Mouse (Mus musculus) midbrain, embryonic 13.5 days (tissue): Measurements from ENCODE around the gene Lhx8. TPM values are rescaled to one million over a fixed set of nuclear protein-coding genes. Genes with fewer than 3 reads are reported as not detected.

Experiments used
- ATAC-seq: fragments of 200-750 bp; cut with Nextera tagmentation; 2 replicates; pipeline ENCODE4 v1.8.0; 2017; ENCODE audit warnings: mild to moderate bottlenecking, moderate TSS enrichment, moderate library complexity
- H3K27ac ChIP-seq: fragments of 300-500 bp; sonication (generic); 2 replicates; pipeline ENCODE4 v1.5.1; 2015; ENCODE audit warnings: inconsistent platforms, mild to moderate bottlenecking, moderate library complexity
- H3K27me3 ChIP-seq: fragments of 300-500 bp; sonication (generic); 2 replicates; pipeline ENCODE4 v1.6.1; 2015; ENCODE audit warnings: mild to moderate bottlenecking, inconsistent platforms
- H3K36me3 ChIP-seq: fragments of 300-500 bp; sonication (generic); 2 replicates; pipeline ENCODE4 v1.6.1; 2015; ENCODE audit warnings: mild to moderate bottlenecking, inconsistent platforms
- H3K4me1 ChIP-seq: fragments of 300-500 bp; sonication (generic); replicated peaks from 2 replicates; pipeline ENCODE4 v1.6.1; 2015; ENCODE audit warnings: inconsistent platforms
- H3K4me2 ChIP-seq: fragments of 300-500 bp; sonication (generic); replicated peaks from 2 replicates; pipeline ENCODE4 v1.6.1; 2015; ENCODE audit warnings: moderate library complexity, mild to moderate bottlenecking, inconsistent platforms
- H3K4me3 ChIP-seq: fragments of 300-500 bp; sonication (generic); replicated peaks from 2 replicates; pipeline ENCODE4 v1.5.1; 2015; ENCODE audit warnings: mild to moderate bottlenecking, inconsistent platforms
- H3K9ac ChIP-seq: fragments of 300-500 bp; sonication (generic); replicated peaks from 2 replicates; pipeline ENCODE4 v1.6.1; 2015; ENCODE audit warnings: mild to moderate bottlenecking, inconsistent platforms
- H3K9me3 ChIP-seq: fragments of 300-500 bp; sonication (generic); 2 replicates; pipeline ENCODE4 v1.6.1; 2016; ENCODE audit warnings: mild to moderate bottlenecking, inconsistent platforms
- WGBS: fragments of 180-500 bp; shearing (Covaris S2); methylation state at CpG from one replicate; pipeline ENCODE4 v1.1.7; 2015; 5-methylcytosine and 5-hydroxymethylcytosine counted together
- polyA plus RNA-seq: library from polyadenylated mRNA; unstranded; fragments of >200 nt; fragmentation: Nextera tagmentation; extraction: Ambion mirVana; gene quantifications from 2 replicates; pipeline ENCODE4 v1.2.1, GENCODE M21; 2015

Gene Lhx8
- polyA plus RNA-seq, 1 experiment from 2014 or later = 1.4 TPM

- Histone ChIP-seq H3K27me3 (peaks cover 88% of the 10 kb centered on the region), H3K36me3 (no peaks in the 10 kb centered on the region), H3K4me1 (peaks cover 27% of the 10 kb centered on the region), H3K9me3 (no peaks in the 10 kb centered on the region), H3K27ac (no peak overlapping the region), H3K9ac (no peak overlapping the region), H3K4me3 (no peak overlapping the region), H3K4me2 (no peak overlapping the region)
- ATAC-seq = no peak
- 1% methylated on average over 15 of the region's 15 CpGs for WGBS
These were observed 2.5 kb upstream of the Lhx8 start for GRCm38 (mm10) chr3:154332941-154333340.

GRCm38 (mm10) chr3:154332213-154332530 lies 1.7 kb upstream of the Lhx8 start:
- Histone ChIP-seq H3K9ac (no peak overlapping the region), H3K27ac (no peak overlapping the region), H3K36me3 (no peaks in the 10 kb centered on the region), H3K9me3 (no peaks in the 10 kb centered on the region), H3K4me2 (peak overlapping the region; percentile 20; the same call in 1 of the 2 replicates), H3K27me3 (peaks cover 91% of the 10 kb centered on the region), H3K4me1 (peaks cover 30% of the 10 kb centered on the region), H3K4me3 (peak overlapping the region; percentile 6; the same call in 1 of the 2 replicates)
- no peak for ATAC-seq
- under 1% methylated on average over 20 of the region's 20 CpGs for WGBS

- Histone ChIP-seq H3K36me3 (no peaks in the 10 kb centered on the region), H3K4me3 (peak overlapping the region; percentile 6; the same call in 1 of the 2 replicates), H3K4me1 (peaks cover 30% of the 10 kb centered on the region), H3K9me3 (no peaks in the 10 kb centered on the region), H3K9ac (no peak overlapping the region), H3K27ac (no peak overlapping the region), H3K27me3 (peaks cover 92% of the 10 kb centered on the region), H3K4me2 (peak overlapping the region; percentile 20; the same call in 1 of the 2 replicates)
- no peak for ATAC-seq
- 1% methylated on average over 21 of the region's 21 CpGs for WGBS
These were observed 1.2 kb upstream of the Lhx8 start for GRCm38 (mm10) chr3:154331506-154332212.

GRCm38 (mm10) chr3:154331003-154331340 lies 513 bp upstream of the Lhx8 start:
- Histone ChIP-seq H3K27me3 (peaks cover 92% of the 10 kb centered on the region), H3K4me2 (no peak overlapping the region), H3K36me3 (no peaks in the 10 kb centered on the region), H3K4me1 (peaks cover 30% of the 10 kb centered on the region), H3K27ac (no peak overlapping the region), H3K4me3 (no peak overlapping the region), H3K9me3 (no peaks in the 10 kb centered on the region), H3K9ac (no peak overlapping the region)
- ATAC-seq = no peak
- WGBS = under 1% methylated on average over 10 of the region's 10 CpGs

GRCm38 (mm10) chr3:154329323-154330180 lies 907 bp downstream of the Lhx8 start:
- Histone ChIP-seq H3K27ac (no peak overlapping the region), H3K36me3 (no peaks in the 10 kb centered on the region), H3K27me3 (peaks cover 92% of the 10 kb centered on the region), H3K9me3 (no peaks in the 10 kb centered on the region), H3K4me2 (peak overlapping the region; percentile 71), H3K4me1 (peaks cover 30% of the 10 kb centered on the region), H3K4me3 (peak overlapping the region; percentile 10; the same call in 1 of the 2 replicates), H3K9ac (no peak overlapping the region)
- no peak for ATAC-seq
- WGBS = under 1% methylated on average over 54 of the region's 54 CpGs

- under 1% methylated on average over 22 of the region's 22 CpGs for WGBS
- peaks cover 92% of the 10 kb centered on the region for H3K27me3 ChIP-seq
- H3K4me1 ChIP-seq = peaks cover 30% of the 10 kb centered on the region
- H3K9me3 ChIP-seq = no peaks in the 10 kb centered on the region
- no peak for ATAC-seq
- no peaks in the 10 kb centered on the region for H3K36me3 ChIP-seq
- peak overlapping the region; percentile 41 for H3K4me3 ChIP-seq
- peak overlapping the region; percentile 71 for H3K4me2 ChIP-seq
- peak overlapping the region; percentile 54; the same call in 1 of the 2 replicates for H3K9ac ChIP-seq
- no peak overlapping the region for H3K27ac ChIP-seq
These were observed 1.6 kb downstream of the Lhx8 start for GRCm38 (mm10) chr3:154328721-154329322.

- H3K9me3 ChIP-seq = no peaks in the 10 kb centered on the region
- peak overlapping the region; percentile 41 for H3K4me3 ChIP-seq
- ATAC-seq = peak; percentile 93
- peak overlapping the region; percentile 71 for H3K4me2 ChIP-seq
- peak overlapping the region; percentile 54; the same call in 1 of the 2 replicates for H3K9ac ChIP-seq
- peaks cover 90% of the 10 kb centered on the region for H3K27me3 ChIP-seq
- 1% methylated on average over 47 of the region's 86 CpGs for WGBS
- peaks cover 30% of the 10 kb centered on the region for H3K4me1 ChIP-seq
- H3K27ac ChIP-seq = no peak overlapping the region
- no peaks in the 10 kb centered on the region for H3K36me3 ChIP-seq
These were observed 2.4 kb downstream of the Lhx8 start for GRCm38 (mm10) chr3:154327883-154328720.

- no peak overlapping the region for H3K27ac ChIP-seq
- peaks cover 30% of the 10 kb centered on the region for H3K4me1 ChIP-seq
- H3K4me3 ChIP-seq = 0 out of 2 replicates have a peak overlapping the region, but pooled peaks have one; percentile 41
- H3K9ac ChIP-seq = no peak overlapping the region
- 2% methylated on average over 13 of the region's 13 CpGs for WGBS
- no peak overlapping the region; the same call in 1 of the 2 replicates for H3K4me2 ChIP-seq
- H3K36me3 ChIP-seq = no peaks in the 10 kb centered on the region
- no peaks in the 10 kb centered on the region for H3K9me3 ChIP-seq
- H3K27me3 ChIP-seq = peaks cover 89% of the 10 kb centered on the region
- no peak for ATAC-seq
These were observed 3.2 kb downstream of the Lhx8 start for GRCm38 (mm10) chr3:154327110-154327882.

- 79% methylated on average over 13 of the region's 13 CpGs for WGBS
- Histone ChIP-seq H3K27me3 (peaks cover 64% of the 10 kb centered on the region), H3K4me3 (no peak overlapping the region), H3K9me3 (no peaks in the 10 kb centered on the region), H3K9ac (no peak overlapping the region), H3K36me3 (no peaks in the 10 kb centered on the region), H3K27ac (no peak overlapping the region), H3K4me1 (no peaks in the 10 kb centered on the region), H3K4me2 (no peak overlapping the region)
- no peak for ATAC-seq
These were observed 8.4 kb downstream of the Lhx8 start for GRCm38 (mm10) chr3:154321921-154322574.

GRCm38 (mm10) chr3:154317651-154318248 lies 12.7 kb downstream of the Lhx8 start:
- Histone ChIP-seq H3K4me3 (no peak overlapping the region), H3K9ac (no peak overlapping the region), H3K4me2 (no peak overlapping the region), H3K36me3 (no peaks in the 10 kb centered on the region), H3K27ac (no peak overlapping the region), H3K4me1 (no peaks in the 10 kb centered on the region), H3K27me3 (peaks cover 23% of the 10 kb centered on the region), H3K9me3 (no peaks in the 10 kb centered on the region)
- 20% methylated on average over 5 of the region's 5 CpGs for WGBS
- ATAC-seq = no peak
